Mouse (Mus musculus) layer of hippocampus, postnatal 10 days (tissue): Measurements from ENCODE around the gene 4930516K23Rik. TPM values are rescaled to one million over a fixed set of nuclear protein-coding genes. Genes with fewer than 3 reads are reported as not detected.

ENCODE experiments used
- DNase-seq, 2 experiments: peaks; one replicate each; pipeline ENCODE4 v3.0.0; 2021; ENCODE audit warnings: low spot score in 2 of 2
- long read RNA-seq: library from polyadenylated mRNA; stranded (forward); transcript quantifications from one replicate; pipeline ENCODE4 v2.0.0, GENCODE M21; 2023
- total RNA-seq, 2 experiments: library from RNA; stranded (reverse); gene quantifications; 2 replicates each; pipeline ENCODE4 v1.2.3; 2021

The 4930516K23Rik gene
- total RNA-seq, result not detected
- long read RNA-seq, result 0 reads

DNA sequence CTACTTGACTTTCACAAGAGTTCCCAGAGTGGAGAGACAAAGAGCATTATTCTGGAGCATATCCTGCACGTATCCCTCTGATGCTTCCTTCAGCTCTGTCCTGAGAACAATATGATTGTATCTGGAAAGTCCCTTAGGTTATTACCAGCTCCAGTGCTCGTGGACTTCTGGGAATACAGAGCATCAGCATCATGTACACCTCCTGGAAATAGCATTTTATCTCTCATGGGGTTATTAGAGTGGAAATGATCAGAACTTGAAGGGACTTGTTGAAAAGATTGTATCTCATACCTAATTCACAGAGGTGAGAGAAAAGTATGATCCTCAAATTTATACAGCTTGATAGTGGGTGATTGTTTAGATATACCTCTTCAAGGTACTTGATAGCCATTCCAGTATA lies at the start of gene 4930516K23Rik:
Gene 4930516K23Rik, minus strand, starts transcription at position 101 of the 400 bp plus-strand sequence.
- DNase-seq, result no peak

DNA sequence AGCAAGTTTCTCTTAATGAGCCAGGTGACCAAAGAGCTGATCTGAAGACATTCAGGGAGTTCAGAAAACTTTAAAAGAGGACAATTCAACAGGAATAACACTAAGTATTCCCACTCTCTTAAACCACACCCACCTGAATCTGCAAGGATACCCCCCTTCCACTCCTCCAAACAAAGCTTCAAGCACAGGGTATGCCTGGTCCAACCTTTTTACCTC lies 43.4 kb upstream of the 4930516K23Rik start, which contains the start of gene Olfr646:
Gene Olfr646, plus strand, starts transcription at position 117 of the 216 bp plus-strand sequence.
- no peak for DNase-seq

DNA sequence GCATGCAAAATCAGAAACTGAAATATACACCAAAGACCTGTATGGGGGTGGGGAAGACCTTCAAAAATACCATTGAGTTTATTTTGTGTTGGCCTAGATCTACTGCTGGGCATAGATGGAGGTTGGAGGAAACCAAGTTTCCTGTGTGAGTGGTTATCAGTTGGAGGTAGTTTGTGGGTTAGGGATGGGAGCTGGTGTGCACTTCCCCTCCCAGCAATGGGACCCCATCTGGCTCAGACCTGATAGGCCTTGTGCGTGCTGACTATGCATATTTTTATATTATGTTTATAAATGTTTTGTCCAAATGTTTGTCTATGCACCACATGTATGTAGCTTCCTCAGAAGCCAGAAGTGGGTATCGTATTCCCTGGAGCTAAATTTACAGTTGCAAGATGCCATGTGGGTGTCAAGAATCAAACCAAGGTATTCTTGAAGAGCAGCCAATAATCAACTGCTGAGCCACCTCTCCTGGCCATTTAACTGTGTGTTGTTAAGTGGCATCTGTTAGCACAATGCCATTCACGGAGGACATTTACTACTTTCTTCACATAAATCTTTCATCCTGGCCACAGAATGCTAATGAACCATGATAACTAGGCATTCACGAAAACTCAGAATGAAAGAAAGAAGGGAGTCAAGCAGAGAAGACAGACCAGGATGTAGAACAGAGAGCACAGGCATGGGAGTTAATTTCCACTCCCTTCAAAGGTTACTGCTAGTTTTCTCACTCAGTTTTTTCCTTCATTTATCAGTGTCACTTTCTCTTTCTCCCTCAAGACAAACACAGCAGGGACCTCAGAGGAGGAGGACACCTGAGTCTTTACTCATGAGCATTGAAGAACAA lies 42.9 kb upstream of the 4930516K23Rik start:
- no peak for DNase-seq

DNA sequence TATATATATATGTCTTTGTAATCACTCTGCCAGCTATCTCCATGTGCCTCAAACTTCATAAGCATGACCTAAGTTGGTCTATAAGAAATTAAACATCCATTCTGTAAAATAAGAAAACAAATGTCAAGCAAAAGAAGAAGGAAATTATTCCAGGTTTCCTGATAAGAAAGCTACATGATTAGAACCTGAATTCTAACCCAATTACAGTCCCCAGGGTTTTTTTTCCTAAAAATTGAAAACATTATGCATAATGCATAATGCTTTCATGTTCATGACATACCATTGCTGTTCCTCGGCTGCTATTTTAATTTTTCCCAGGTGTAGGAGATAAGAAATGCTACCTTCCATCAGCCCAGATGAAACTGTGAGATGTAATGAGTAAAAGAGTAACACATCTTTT lies 24.1 kb upstream of the 4930516K23Rik start, which contains the start of gene Olfr645:
Gene Olfr645, minus strand, starts transcription at position 101 of the 400 bp plus-strand sequence.
- no peak for DNase-seq

DNA sequence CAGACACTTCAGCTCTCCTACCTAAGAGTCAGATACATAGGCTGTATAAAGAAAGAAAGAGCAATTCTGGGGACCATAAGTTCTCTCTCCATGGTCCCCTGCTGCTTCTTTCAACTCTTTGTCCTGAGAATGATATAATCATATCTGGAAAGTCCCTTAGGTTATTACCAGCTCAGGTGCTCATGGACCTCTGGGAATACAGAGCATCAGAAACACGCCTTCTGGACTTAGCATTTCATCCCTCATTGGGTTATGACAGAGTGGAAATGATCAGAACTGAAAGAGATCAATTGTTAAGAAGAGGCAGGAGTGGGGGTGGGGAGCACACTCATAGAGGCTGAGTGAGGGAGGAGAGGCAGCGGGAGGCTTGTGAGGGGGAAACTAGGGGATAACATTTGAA lies 10.5 kb upstream of the 4930516K23Rik start, which contains the start of gene Olfr644:
Gene Olfr644, minus strand, starts transcription at position 101 of the 400 bp plus-strand sequence.
- DNase-seq, result no peak

DNA sequence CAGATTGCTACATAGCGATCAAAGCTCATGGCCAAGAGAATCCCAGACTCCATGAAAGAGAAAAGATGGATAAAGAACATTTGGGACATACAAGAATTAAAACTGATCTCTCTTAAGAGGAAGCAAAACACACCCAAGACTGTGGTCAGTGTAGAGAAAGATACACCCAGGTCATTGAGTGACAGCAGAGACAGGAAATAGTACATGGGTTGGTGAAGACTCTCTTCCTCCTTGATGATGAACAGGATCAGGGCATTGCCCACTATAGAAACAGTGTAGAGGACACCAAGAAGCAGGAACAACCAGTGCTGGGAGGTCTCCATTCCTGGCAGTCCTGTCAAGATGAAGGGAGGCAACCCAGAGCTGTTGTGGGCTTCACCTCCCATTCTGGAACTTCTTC lies 2.0 kb downstream of the 4930516K23Rik start:
- no peak for DNase-seq

DNA sequence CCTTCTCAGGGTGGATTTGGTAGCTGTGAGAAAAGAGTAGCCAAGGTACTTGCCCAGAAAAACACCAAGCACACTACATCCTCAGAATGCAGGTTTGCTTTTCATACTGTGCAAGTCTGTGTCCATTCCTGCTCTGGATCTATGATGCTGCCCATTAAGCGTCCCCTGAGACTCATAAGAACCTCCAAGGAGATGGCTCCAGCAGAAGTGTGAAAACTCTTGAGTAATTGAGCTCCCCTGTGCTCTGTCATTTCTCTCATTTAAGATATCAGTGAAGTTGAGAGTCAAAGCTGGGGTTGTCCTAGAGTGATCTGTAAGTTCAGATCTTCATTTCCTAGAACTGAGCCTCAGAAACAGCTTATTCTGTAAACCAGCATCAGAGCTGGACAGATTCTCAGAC lies 8.7 kb downstream of the 4930516K23Rik start, which contains the start of gene Olfr642:
Gene Olfr642, minus strand, starts transcription at position 101 of the 400 bp plus-strand sequence.
- no peak for DNase-seq

DNA sequence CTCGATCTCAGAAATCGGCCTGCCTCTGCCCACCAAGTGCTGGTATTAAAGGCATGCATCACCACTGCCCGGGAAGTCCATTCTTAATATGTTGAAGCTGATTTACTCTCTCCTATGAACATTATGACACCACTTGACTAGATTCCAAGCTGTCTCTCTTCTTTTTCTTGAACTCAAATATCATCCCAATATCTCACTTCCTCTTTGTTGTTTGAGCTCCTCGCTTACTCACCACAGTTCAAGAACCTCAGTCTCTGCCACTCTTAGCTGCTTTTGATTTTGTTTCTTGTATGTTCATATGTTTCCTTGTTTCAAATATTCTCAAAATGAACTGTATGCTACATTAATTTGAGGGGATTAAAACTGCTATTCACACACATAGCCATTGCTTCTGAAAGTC lies 10.5 kb downstream of the 4930516K23Rik start:
- DNase-seq, result no peak

DNA sequence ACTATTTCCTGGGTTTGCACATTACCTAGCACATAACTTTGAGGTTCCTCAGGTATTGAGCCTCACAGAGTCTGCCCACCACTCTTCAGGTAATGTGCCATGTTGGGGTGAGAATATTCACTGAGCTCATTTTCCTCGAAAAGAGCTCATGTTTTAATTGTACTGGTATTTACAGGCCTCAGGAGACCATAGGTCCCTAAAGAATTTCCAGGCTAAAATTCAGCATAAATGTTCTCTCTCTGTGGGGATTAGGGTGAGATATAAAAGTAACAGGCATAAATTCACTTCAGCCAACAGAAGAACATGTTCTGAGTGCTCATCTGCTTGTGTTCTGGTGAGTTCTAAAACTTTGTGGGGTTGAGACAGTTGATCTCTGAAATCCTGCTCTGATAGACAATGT lies 26.1 kb downstream of the 4930516K23Rik start, which contains the start of gene Olfr641:
Gene Olfr641, plus strand, starts transcription at position 301 of the 400 bp plus-strand sequence.
- DNase-seq, result no peak

DNA sequence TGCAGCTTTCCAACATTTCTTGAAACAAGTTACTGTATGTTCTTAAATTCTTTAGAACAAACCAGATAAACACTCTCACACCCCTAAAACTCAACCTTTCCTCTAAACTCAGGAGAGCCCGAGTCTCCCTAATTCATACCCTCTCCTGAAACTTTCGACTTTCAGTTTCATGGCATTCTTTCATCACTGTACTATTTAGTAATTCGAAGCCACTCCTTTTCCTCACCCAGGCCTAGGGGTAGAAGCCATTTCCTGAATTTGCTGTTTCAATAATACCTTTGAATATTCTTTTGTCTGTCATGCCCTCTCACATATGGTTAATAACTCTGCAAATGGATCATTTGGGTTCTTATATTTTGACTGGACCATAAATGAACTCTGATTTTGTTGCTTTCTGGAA lies 34.3 kb downstream of the 4930516K23Rik start:
- no peak for DNase-seq

DNA sequence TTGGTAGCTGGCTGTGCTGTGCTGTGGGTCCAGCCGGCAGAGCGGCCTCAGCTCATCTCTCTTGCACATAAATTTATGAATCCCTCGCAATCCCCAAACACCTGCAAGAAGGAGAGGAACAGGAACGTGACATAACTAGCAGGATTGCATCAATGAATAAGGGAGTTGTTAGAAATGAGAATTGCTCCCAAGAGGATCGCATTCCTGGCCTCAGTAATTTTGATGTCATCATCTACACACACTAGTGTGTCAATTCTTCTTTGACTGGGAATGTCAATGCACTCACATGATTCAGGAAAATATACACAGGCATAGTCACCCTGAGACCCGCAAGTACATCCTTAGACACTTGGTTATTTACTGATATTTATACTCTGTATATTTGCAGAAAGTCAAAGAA lies 35.8 kb downstream of the 4930516K23Rik start, which contains the start of gene Olfr640:
Gene Olfr640, minus strand, starts transcription at position 101 of the 400 bp plus-strand sequence.
- no peak for DNase-seq

DNA sequence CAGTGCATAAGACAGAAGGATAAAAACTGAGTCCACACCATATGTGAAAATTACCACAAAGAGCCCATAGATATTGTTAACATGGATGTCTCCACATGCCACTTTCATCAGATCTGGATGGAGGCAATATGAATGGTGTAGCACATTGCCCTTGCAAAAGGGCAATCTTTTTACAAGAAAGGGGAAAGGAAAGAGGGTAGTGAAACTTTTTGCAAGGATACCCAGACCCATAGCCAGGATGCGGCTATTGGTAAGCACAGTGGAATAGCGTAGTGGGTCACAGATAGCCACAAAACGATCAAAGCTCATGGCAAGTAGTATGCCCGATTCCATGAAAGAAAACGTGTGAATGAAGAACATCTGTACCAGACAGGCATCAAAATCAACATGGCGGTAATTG lies 39.6 kb downstream of the 4930516K23Rik start:
- DNase-seq, result no peak

DNA sequence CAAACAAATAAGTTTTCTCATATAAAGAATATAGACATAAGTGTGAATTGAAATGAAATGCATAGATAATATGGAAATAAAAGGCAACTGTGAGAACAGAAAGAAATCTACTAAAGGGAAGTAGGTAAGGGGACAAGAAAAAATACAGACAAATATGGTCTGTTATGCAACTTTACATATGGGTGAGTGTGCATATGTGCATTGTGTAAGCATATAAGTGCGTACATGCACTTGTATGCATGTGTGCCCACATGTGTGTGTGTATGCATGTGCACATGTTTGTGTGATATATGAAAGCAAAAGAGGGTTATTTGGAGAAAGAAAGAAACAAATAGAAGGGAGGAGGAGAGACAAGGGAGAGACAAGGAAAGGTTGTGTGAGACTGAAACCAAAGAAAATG lies 42.3 kb downstream of the 4930516K23Rik start:
- DNase-seq, result no peak

DNA sequence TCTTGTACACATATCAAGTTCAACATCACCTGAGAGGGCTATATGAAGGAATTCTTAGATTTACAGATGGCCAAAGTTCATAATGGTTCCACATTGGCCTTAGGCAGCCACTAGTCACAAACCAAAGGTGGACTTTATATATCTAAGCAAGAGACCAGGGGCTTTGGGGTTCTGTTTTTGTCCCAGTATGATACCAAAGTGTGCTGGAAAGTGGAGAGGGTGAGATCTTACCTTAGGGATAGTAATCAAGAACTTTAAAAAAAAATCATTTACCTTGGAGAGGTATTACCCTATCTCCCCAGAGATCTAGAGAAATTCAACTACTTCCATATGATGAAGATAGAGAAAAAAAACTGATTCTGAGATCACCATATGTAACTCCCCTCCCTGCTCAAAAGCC lies 44.0 kb downstream of the 4930516K23Rik start, which contains the start of gene Olfr639:
Gene Olfr639, minus strand, starts transcription at position 101 of the 400 bp plus-strand sequence.
- DNase-seq, result no peak

Other genes with a start within 250 kb of the 4930516K23Rik start
- gene Hbb-bt, start 247.4 kb downstream of the 4930516K23Rik start, total RNA-seq, result 10 to 100 TPM; 83.8 to 97.7 TPM
- gene Hbb-bs, start 233.3 kb downstream of the 4930516K23Rik start, total RNA-seq, result 100 to 1,000 TPM; 744 to 802 TPM
- not detected for gene Hbb-bh2, start 220.9 kb downstream of the 4930516K23Rik start, total RNA-seq
- gene Hbb-bh1, start 218.3 kb downstream of the 4930516K23Rik start, total RNA-seq, result not detected
- not detected for gene Hbb-y, start 208.2 kb downstream of the 4930516K23Rik start, total RNA-seq
- not detected for gene Olfr66, start 175.2 kb downstream of the 4930516K23Rik start, total RNA-seq
- not detected for gene Olfr64, start 167.0 kb downstream of the 4930516K23Rik start, total RNA-seq
- not detected for gene Olfr65, start 158.0 kb downstream of the 4930516K23Rik start, total RNA-seq
- gene Olfr631, start 132.6 kb downstream of the 4930516K23Rik start, total RNA-seq, result not detected
- gene Olfr632, start 127.1 kb downstream of the 4930516K23Rik start, total RNA-seq, result not detected
- not detected for gene Olfr633, start 117.0 kb downstream of the 4930516K23Rik start, total RNA-seq
- under 1 TPM; 0.11 TPM for gene Olfr635, start 90.3 kb downstream of the 4930516K23Rik start, total RNA-seq
- gene Olfr638, start 62.7 kb downstream of the 4930516K23Rik start, total RNA-seq, result not detected
- gene Olfr639, start 44.1 kb downstream of the 4930516K23Rik start, total RNA-seq, result under 1 TPM; 0.09 to 0.16 TPM
- not detected for gene Olfr640, start 35.9 kb downstream of the 4930516K23Rik start, total RNA-seq
- gene Olfr641, start 26.0 kb downstream of the 4930516K23Rik start, total RNA-seq, result not detected
- not detected for gene Olfr642, start 8.8 kb downstream of the 4930516K23Rik start, total RNA-seq
- not detected for gene Olfr644, start 10.4 kb upstream of the 4930516K23Rik start, total RNA-seq
- not detected for gene Olfr645, start 24.0 kb upstream of the 4930516K23Rik start, total RNA-seq
- not detected for gene Olfr646, start 43.4 kb upstream of the 4930516K23Rik start, total RNA-seq
- gene Ubqln5, start 68.4 kb upstream of the 4930516K23Rik start, total RNA-seq, result not detected
- gene Olfr643, start 76.0 kb upstream of the 4930516K23Rik start, total RNA-seq, result not detected
- gene Ubqln3, start 81.8 kb upstream of the 4930516K23Rik start, total RNA-seq, result not detected
- not detected for gene Ubqlnl, start 89.1 kb upstream of the 4930516K23Rik start, total RNA-seq
- gene Olfm5, start 103.4 kb upstream of the 4930516K23Rik start, total RNA-seq, result not detected
- gene Olfr648, start 121.9 kb upstream of the 4930516K23Rik start, total RNA-seq, result under 1 TPM; 0.11 to 0.18 TPM
- not detected for gene Olfr649, start 134.5 kb upstream of the 4930516K23Rik start, total RNA-seq
- under 1 TPM; 0.41 to 0.47 TPM for gene Trim6, start 157.3 kb upstream of the 4930516K23Rik start, total RNA-seq
- gene Trim34a, start 183.0 kb upstream of the 4930516K23Rik start, total RNA-seq, result 1 to 10 TPM; 1.1 to 1.2 TPM
- under 1 TPM; 0.42 to 0.62 TPM for gene Trim5, start 226.6 kb upstream of the 4930516K23Rik start, total RNA-seq